15 mouse cellular contexts compared by ENCODE assay signal in the genomic region with DNA sequence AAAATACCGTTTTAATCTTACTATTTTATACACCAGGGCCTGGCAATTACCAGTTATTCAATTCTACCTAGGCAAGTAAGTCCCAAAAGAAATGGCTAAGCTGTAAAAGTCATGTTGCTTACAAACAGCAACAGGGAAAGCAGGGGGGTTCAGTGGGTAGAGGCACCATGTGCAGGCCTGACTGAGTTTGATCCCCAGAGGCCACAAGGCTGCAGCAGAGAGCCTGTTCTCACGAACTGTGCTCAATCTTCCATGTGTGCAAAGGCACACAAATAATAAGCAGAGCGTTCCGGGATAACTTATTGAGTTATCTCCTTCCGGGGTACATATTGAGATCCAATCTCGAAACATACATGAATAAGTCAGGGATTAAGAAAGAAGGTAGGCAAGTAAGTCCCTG. TPM values are rescaled to one million over a fixed set of nuclear protein-coding genes. Genes with fewer than 3 reads are reported as not detected.
A peak's percentile ranks its signal among the peaks of the same experiment; 100 is the strongest.
DNase-seq lines count a peak whose midpoint lies in the region; ATAC-seq and TF ChIP-seq lines count a peak whose summit lies in the region.
"Had no signal": no experiment of that assay in that cellular context is flagged by ENCODE, and none has a peak within 500 bp of the region (broad histone marks: within the 10 kb centered on the region; RNA-seq: fewer than 3 reads in every experiment).

No protein-coding gene starts in this region.

- TF ChIP-seq EP300 in CH12.LX (IDR thresholded peaks at IDR 0.05; ENCODE audit: low read length) (no peak), ES-Bruce4 (IDR thresholded peaks at IDR 0.05; ENCODE audit: insufficient read depth, low read depth, low read length) (no peak)

- H3K36me3 ChIP-seq in kidney, embryonic 14.5 days (ENCODE audit: control insufficient read depth, insufficient read depth, low read length): no peaks in the 10 kb centered on the region
- H3K36me3 ChIP-seq in CH12.LX (replicated peaks in 1 of 2; ENCODE audit: control insufficient read depth in 1 of 2, insufficient read depth in 1 of 2, low read length in 1 of 2) (peaks cover 0 to 12% of the 10 kb centered on the region in 2 experiments), ES-Bruce4 (ENCODE audit: control insufficient read depth, insufficient read depth, low read length, poor library complexity, severe bottlenecking) (no peaks in the 10 kb centered on the region)
- H3K36me3 ChIP-seq in splenic B cell, adult 2 months (ENCODE audit: control insufficient read depth, insufficient read depth, low read length, poor library complexity, severe bottlenecking): no peaks in the 10 kb centered on the region
- H3K36me3 ChIP-seq: forebrain, embryonic 12.5 days; hindbrain, embryonic 13.5 days; neural tube, embryonic 12.5 days had no signal

- no peak overlapping the region for H3K27ac ChIP-seq in kidney, embryonic 14.5 days (ENCODE audit: low read depth, low read length)
- H3K27ac ChIP-seq in CH12.LX (ENCODE audit: insufficient read depth, low read depth): no peak overlapping the region
- H3K27ac ChIP-seq in ES-Bruce4 (ENCODE audit: insufficient read depth, low read length): no peak overlapping the region
- H3K27ac ChIP-seq: forebrain, embryonic 12.5 days; hindbrain, embryonic 13.5 days; neural tube, embryonic 12.5 days had no signal

- H3K9ac ChIP-seq in kidney, embryonic 14.5 days (ENCODE audit: low read depth, low read length): no peak overlapping the region
- H3K9ac ChIP-seq in CH12.LX (ENCODE audit: insufficient read depth, low read depth) (no peak overlapping the region), ES-Bruce4 (ENCODE audit: low read depth, poor library complexity, severe bottlenecking) (no peak overlapping the region)
- H3K9ac ChIP-seq: forebrain, embryonic 12.5 days; hindbrain, embryonic 13.5 days; neural tube, embryonic 12.5 days had no signal

- no peak for ATAC-seq in kidney, embryonic 14.5 days (ENCODE audit: low FRiP score, low TSS enrichment)
- ATAC-seq: intestine, embryonic 16.5 days had no signal

- no peaks in the 10 kb centered on the region for H3K9me3 ChIP-seq in kidney, embryonic 14.5 days (ENCODE audit: control insufficient read depth, low read length)
- H3K9me3 ChIP-seq in CH12.LX (replicated peaks; ENCODE audit: low read length): no peaks in the 10 kb centered on the region
- H3K9me3 ChIP-seq in ES-Bruce4 (replicated peaks; ENCODE audit: control insufficient read depth, insufficient read depth, low read length, poor library complexity, severe bottlenecking): no peaks in the 10 kb centered on the region
- H3K9me3 ChIP-seq: forebrain, embryonic 12.5 days; hindbrain, embryonic 13.5 days; neural tube, embryonic 12.5 days had no signal

- no peak overlapping the region for H3K4me3 ChIP-seq in kidney, embryonic 14.5 days (ENCODE audit: low read length)
- H3K4me3 ChIP-seq in CH12.LX (replicated peaks in 1 of 3; ENCODE audit: low read depth in 2 of 3, low read length in 2 of 3, poor library complexity in 1 of 3): no peak overlapping the region
- no peak overlapping the region for H3K4me3 ChIP-seq in ES-Bruce4 (ENCODE audit: low read depth, low read length)
- H3K4me3 ChIP-seq: forebrain, embryonic 12.5 days; hindbrain, embryonic 13.5 days; neural tube, embryonic 12.5 days had no signal

- no peak for TF ChIP-seq POLR2A in CH12.LX (IDR thresholded peaks at IDR 0.05; ENCODE audit: low read depth, low read length)
- TF ChIP-seq POLR2A in ES-Bruce4 (IDR thresholded peaks at IDR 0.05; ENCODE audit: insufficient read depth, low read length): no peak

- H3K79me2 ChIP-seq in CH12.LX (replicated peaks; ENCODE audit: control insufficient read depth, extremely low read depth, insufficient read depth, poor library complexity, severe bottlenecking): no peaks in the 10 kb centered on the region; the same call in none of the 2 replicates

- TF ChIP-seq RAD21 in CH12.LX (IDR thresholded peaks at IDR 0.05; ENCODE audit: low read depth, low read length): peak; percentile 15

- no peaks in the 10 kb centered on the region for H3K4me1 ChIP-seq in kidney, embryonic 14.5 days (ENCODE audit: control insufficient read depth, insufficient read depth, low read length)
- H3K4me1 ChIP-seq in CH12.LX (ENCODE audit: control insufficient read depth in 1 of 2, insufficient read depth in 2 of 2): peaks cover 3 to 23% of the 10 kb centered on the region in 2 experiments; a peak in 2 of 4 replicates
- H3K4me1 ChIP-seq in ES-Bruce4 (ENCODE audit: control insufficient read depth, insufficient read depth, low read length): peaks cover 2% of the 10 kb centered on the region
- H3K4me1 ChIP-seq: forebrain, embryonic 12.5 days; hindbrain, embryonic 13.5 days; neural tube, embryonic 12.5 days had no signal

- in situ Hi-C loops in CH12.LX (cut with MboI; ENCODE audit: low pct_ligation_motif_present, low pct_unique_long_range_greater_than_20kb, low sequenced_read_pairs): no loop called here

- DNase-seq in kidney, postnatal 4 days: peak; percentile 6 to 20
- DNase-seq in CH12.LX (ENCODE audit: extremely low read depth): no peak
- peak; percentile 12 for DNase-seq in splenic B cell, adult 2 months (ENCODE audit: low read depth, low spot score)
- no peak for DNase-seq in cerebellum, adult 8-10 months
- no peak for DNase-seq in cerebellum, adult 9-11 months
- DNase-seq: cerebellum, postnatal 25 days; gastrocnemius, postnatal 25 days; lung, postnatal 10 days; right cerebral cortex, postnatal 14 days had no signal

- TF ChIP-seq CTCF in CH12.LX (conservative IDR thresholded peaks at IDR 0.05 in 1 of 2, IDR thresholded peaks at IDR 0.05 in 1 of 2; ENCODE audit: low read depth in 2 of 2, low read length in 2 of 2): peak in 1 of 2 experiments; percentile 35; a peak in 2 of 4 replicates
- TF ChIP-seq CTCF in ES-Bruce4 (IDR thresholded peaks at IDR 0.05; ENCODE audit: low read depth, low read length): peak; percentile 25

- whole genome bisulfite sequencing in kidney, embryonic 14.5 days: 87% methylated on average over 6 of the region's 6 CpGs

- no peak overlapping the region for H3K4me2 ChIP-seq in kidney, embryonic 14.5 days (replicated peaks; ENCODE audit: low read depth, low read length)
- no peak overlapping the region for H3K4me2 ChIP-seq in CH12.LX (ENCODE audit: insufficient read depth, low read depth, poor library complexity, severe bottlenecking)
- H3K4me2 ChIP-seq: forebrain, embryonic 12.5 days; hindbrain, embryonic 13.5 days; neural tube, embryonic 12.5 days had no signal

- no peaks in the 10 kb centered on the region; the same call in 1 of the 2 replicates for H3K27me3 ChIP-seq in kidney, embryonic 14.5 days (ENCODE audit: control insufficient read depth, insufficient read depth, low read length)
- H3K27me3 ChIP-seq in CH12.LX (replicated peaks): no peaks in the 10 kb centered on the region
- H3K27me3 ChIP-seq in ES-Bruce4 (ENCODE audit: control insufficient read depth, insufficient read depth, low read length, poor library complexity, severe bottlenecking): no peaks in the 10 kb centered on the region
- H3K27me3 ChIP-seq in splenic B cell, adult 2 months (ENCODE audit: control insufficient read depth, insufficient read depth, low read length, poor library complexity, severe bottlenecking): no peaks in the 10 kb centered on the region
- H3K27me3 ChIP-seq: forebrain, embryonic 12.5 days; hindbrain, embryonic 13.5 days; neural tube, embryonic 12.5 days had no signal

- dilution Hi-C loops in CH12.LX (cut with MboI; ENCODE audit: extremely low pct_ligation_motif_present, extremely low pct_unique_long_range_greater_than_20kb, low sequenced_read_pairs): no loop called here

TF ChIP-seq in CH12.LX, 34 proteins besides CTCF, POLR2A, EP300 and RAD21:
- no peak for TF ChIP-seq RCOR1 (conservative IDR thresholded peaks at IDR 0.05; ENCODE audit: low read depth, low read length)
- TF ChIP-seq SMC3 (IDR thresholded peaks at IDR 0.05; ENCODE audit: low read depth, low read length): peak; percentile 33

RNA-seq across cellular contexts. Expression of gene Acsl4, which starts 12.3 kb away (rescaled TPM):
- polyA plus RNA-seq in kidney, embryonic 14.5 days (2014; fragmentation: Nextera tagmentation; extraction: Ambion mirVana): 14.0 and 24.2 TPM in 2 replicates
- total RNA-seq in CH12.LX (2012; rRNA removed) (10.0 and 13.1 TPM in 2 replicates), CH12.LX (2014; rRNA removed) (26.8 and 29.9 TPM in 2 replicates)
- polyA plus RNA-seq in CH12.LX (2012; ENCODE audit: insufficient read length, low read depth) (25.9 TPM in 2 replicates), ES-Bruce4 (2011; ENCODE audit: insufficient read depth, insufficient read length, low read depth, missing spikeins) (46.5 and 47.9 TPM in 2 replicates)

Comparison
In these comparisons a context has a peak if more than half of its experiments do, and no peak if none do; other contexts are left out.
1. DNase-seq: peak in kidney, postnatal 4 days (2 of 2) and splenic B cell, adult 2 months (single experiment); none in CH12.LX (single experiment), cerebellum, adult 8-10 months (single experiment) and cerebellum, adult 9-11 months (single experiment).